Mouse (Mus musculus) retina, adult 2 months (tissue): ENCODE data around the gene Spata6.

Source experiments
- DNase-seq: peaks from one replicate; pipeline ENCODE4 v3.0.0-alpha.2; 2012; ENCODE audit warnings: low read depth, low spot score

The Spata6 gene

GRCm38 (mm10) chr4:111838882-111839281 is 119.1 kb downstream of the Spata6 start:
- no peak for DNase-seq

GRCm38 (mm10) chr4:111852626-111853025 is 132.8 kb downstream of the Spata6 start:
- no peak for DNase-seq

- no peak for DNase-seq
Measured at GRCm38 (mm10) chr4:111866701-111867100, 146.9 kb downstream of the Spata6 start.

- DNase-seq = no peak
Measured at GRCm38 (mm10) chr4:111867743-111868401, 148.1 kb downstream of the Spata6 start.
